ENCODE assay signal across 19 mouse cellular contexts in genomic region chr2:36271085-36271484, GRCm38 (mm10). TPM values are rescaled to one million over a fixed set of nuclear protein-coding genes. Genes with fewer than 3 reads are reported as not detected.
A peak's percentile ranks its signal among the peaks of the same experiment; 100 is the strongest.
DNase-seq lines count a peak whose midpoint lies in the region; ATAC-seq lines count a peak whose summit lies in the region.
"Had no signal": no experiment of that assay in that cellular context is flagged by ENCODE, and none has a peak within 500 bp of the region (broad histone marks: within the 10 kb centered on the region; RNA-seq: fewer than 3 reads in every experiment).

No protein-coding gene starts in this region.

- ATAC-seq in common myeloid progenitor, adult 5-6 weeks (replicated peaks; ENCODE audit: low read depth, poor library complexity, severe bottlenecking): 0 out of 2 replicates have a peak, but pooled peaks have one; percentile 17
- ATAC-seq in granulocyte monocyte progenitor cell, adult 5-6 weeks (replicated peaks; ENCODE audit: poor library complexity, severe bottlenecking): peak; percentile 69
- ATAC-seq in megakaryocyte progenitor cell, adult 5-6 weeks (replicated peaks; ENCODE audit: poor library complexity): peak; percentile 69
- no peak for ATAC-seq in hindbrain, embryonic 14.5 days (ENCODE audit: low FRiP score)
- ATAC-seq: forebrain, embryonic 13.5 days; forebrain, embryonic 15.5 days had no signal

- no peak overlapping the region for H3K9ac ChIP-seq in hindbrain, embryonic 14.5 days
- H3K9ac ChIP-seq: embryonic facial prominence, embryonic 12.5 days; forebrain, embryonic 13.5 days; forebrain, embryonic 15.5 days had no signal

- H3K27ac ChIP-seq in hindbrain, embryonic 14.5 days: no peak overlapping the region
- H3K27ac ChIP-seq: embryonic facial prominence, embryonic 10.5 days; embryonic facial prominence, embryonic 12.5 days; forebrain, embryonic 13.5 days; forebrain, embryonic 15.5 days had no signal

- H3K36me3 ChIP-seq in hindbrain, embryonic 14.5 days (replicated peaks; ENCODE audit: control insufficient read depth, insufficient read depth): no peaks in the 10 kb centered on the region
- H3K36me3 ChIP-seq: embryonic facial prominence, embryonic 10.5 days; embryonic facial prominence, embryonic 12.5 days; forebrain, embryonic 15.5 days had no signal

- 84% methylated on average over 4 of the region's 4 CpGs for WGBS in hindbrain, embryonic 14.5 days

- H3K4me1 ChIP-seq in hindbrain, embryonic 14.5 days (replicated peaks; ENCODE audit: control insufficient read depth, insufficient read depth, low read length): no peaks in the 10 kb centered on the region
- H3K4me1 ChIP-seq: embryonic facial prominence, embryonic 10.5 days; embryonic facial prominence, embryonic 12.5 days; forebrain, embryonic 13.5 days; forebrain, embryonic 15.5 days had no signal

- H3K27me3 ChIP-seq in hindbrain, embryonic 14.5 days (ENCODE audit: control insufficient read depth, insufficient read depth, low read length): no peaks in the 10 kb centered on the region
- H3K27me3 ChIP-seq: embryonic facial prominence, embryonic 12.5 days; forebrain, embryonic 13.5 days; forebrain, embryonic 15.5 days had no signal

- no peak overlapping the region for H3K4me2 ChIP-seq in hindbrain, embryonic 14.5 days (replicated peaks)
- H3K4me2 ChIP-seq: embryonic facial prominence, embryonic 12.5 days; forebrain, embryonic 13.5 days; forebrain, embryonic 15.5 days had no signal

- DNase-seq in urinary bladder, postnatal 36 days (ENCODE audit: low spot score in 2 of 2): no peak
- no peak for DNase-seq in ovary, postnatal 36 days (ENCODE audit: low spot score)
- DNase-seq in hindbrain, embryonic 14.5 days (ENCODE audit: low spot score): no peak
- DNase-seq: adrenal gland, adult 2 months; adrenal gland, postnatal 10 days; adrenal gland, postnatal 25 days; cerebellum, adult 11 months; cerebellum, adult 18-20 months; cerebellum, adult 8-10 months; cerebellum, adult 9-11 months; cerebellum, postnatal 14 days; cerebellum, postnatal 36 days had no signal

- H3K9me3 ChIP-seq in hindbrain, embryonic 14.5 days (ENCODE audit: control insufficient read depth, low read length): no peaks in the 10 kb centered on the region
- H3K9me3 ChIP-seq: embryonic facial prominence, embryonic 10.5 days; embryonic facial prominence, embryonic 12.5 days; forebrain, embryonic 13.5 days; forebrain, embryonic 15.5 days had no signal

- no peak overlapping the region for H3K4me3 ChIP-seq in hindbrain, embryonic 14.5 days (replicated peaks; ENCODE audit: low read length)
- H3K4me3 ChIP-seq: embryonic facial prominence, embryonic 10.5 days; embryonic facial prominence, embryonic 12.5 days; forebrain, embryonic 13.5 days; forebrain, embryonic 15.5 days had no signal

RNA-seq across cellular contexts. Expression of gene Ptgs1, which starts 40.9 kb away (rescaled TPM):
- 10.0 and 18.5 TPM in 2 replicates for total RNA-seq in common myeloid progenitor, adult 5-6 weeks (2017)
- total RNA-seq in granulocyte monocyte progenitor cell, adult 5-6 weeks (2014; fragmentation: Nextera tagmentation): 20.8 and 21.8 TPM in 2 replicates
- 30.5 and 31.0 TPM in 2 replicates for total RNA-seq in granulocyte monocyte progenitor cell, adult 5-6 weeks (2017)
- total RNA-seq in megakaryocyte progenitor cell, adult 5-6 weeks (2015): 32.0 and 36.6 TPM in 2 replicates
- total RNA-seq in megakaryocyte progenitor cell, adult 5-6 weeks (2017): 40.4 and 40.5 TPM in 2 replicates
- polyA plus RNA-seq in hindbrain, embryonic 14.5 days (2014; fragmentation: Nextera tagmentation; extraction: Ambion mirVana): 6.5 and 7.6 TPM in 2 replicates
